Mouse (Mus musculus): ENCODE measurements at regions not wholly inside any gene's neighbourhood (a gene's known extent, or its start where the extent isn't known, plus 50 kb on each side); places are given as distances from the start of the nearest gene placed in this dataset.

DNA sequence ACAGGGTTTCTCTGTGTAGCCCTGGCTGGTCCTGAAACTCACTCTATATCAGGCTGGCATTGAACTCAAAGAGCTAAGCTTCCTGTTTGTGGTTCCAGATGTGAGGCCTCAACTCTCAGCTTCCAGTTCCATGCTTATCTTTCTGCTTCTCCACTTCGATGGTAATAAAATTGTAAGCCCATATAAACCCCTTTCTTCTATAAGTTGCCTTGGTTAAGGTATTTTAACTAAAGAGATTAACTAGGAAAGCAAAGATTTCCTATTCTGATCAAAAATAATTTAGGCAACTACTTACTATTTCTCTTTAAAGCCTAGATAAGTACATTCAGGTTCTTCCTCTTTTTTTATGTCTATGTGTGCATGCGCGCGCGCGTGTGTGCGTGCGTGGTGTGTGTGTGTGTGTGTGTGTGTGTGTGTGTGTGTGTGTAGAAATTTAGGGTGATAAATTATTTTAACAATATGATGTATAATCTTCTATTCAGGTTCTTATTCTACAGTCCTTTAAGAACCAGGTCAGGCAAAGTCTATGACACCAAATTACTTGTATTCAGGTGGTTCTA lies 190.3 kb upstream of the Kbtbd8 start:
- H3K4me3 ChIP-seq (replicated peaks): no peak overlapping the region
- no peaks in the 10 kb centered on the region for H3K36me3 ChIP-seq
- 97% methylated on average over 8 of the region's 8 CpGs for WGBS
- H3K4me1 ChIP-seq (replicated peaks): no peaks in the 10 kb centered on the region
- no peak overlapping the region for H3K9ac ChIP-seq (replicated peaks)
- H3K27ac ChIP-seq: no peak overlapping the region
- ATAC-seq: no peak
- H3K9me3 ChIP-seq: no peaks in the 10 kb centered on the region
- H3K27me3 ChIP-seq: no peaks in the 10 kb centered on the region
- no peak overlapping the region for H3K4me2 ChIP-seq (replicated peaks)

DNA sequence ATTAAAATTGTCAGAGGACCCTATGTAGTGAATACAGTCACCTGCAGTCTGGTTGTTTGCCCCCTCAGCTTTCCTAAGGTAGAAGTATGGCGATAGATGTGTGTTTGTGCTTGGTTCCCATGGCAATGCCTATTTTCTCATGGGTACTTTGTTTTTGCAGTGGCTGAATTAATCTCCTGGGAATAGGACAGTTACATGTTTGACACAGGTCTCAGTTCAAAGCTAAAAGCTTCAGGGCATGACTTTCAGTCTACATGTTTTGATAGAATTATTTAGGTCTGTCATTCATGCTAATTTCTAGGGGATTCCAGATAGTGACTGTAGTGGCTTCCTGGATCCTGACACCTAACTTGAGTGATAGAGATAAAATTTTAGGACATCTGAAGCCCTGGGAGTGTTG lies 191.6 kb upstream of the Kbtbd8 start:
- H3K36me3 ChIP-seq: no peaks in the 10 kb centered on the region
- no peaks in the 10 kb centered on the region for H3K9me3 ChIP-seq
- no peak overlapping the region for H3K27ac ChIP-seq
- no peaks in the 10 kb centered on the region for H3K4me1 ChIP-seq (replicated peaks)
- 81% methylated on average over 1 of the region's 1 CpGs for WGBS
- no peak overlapping the region for H3K9ac ChIP-seq (replicated peaks)
- no peak overlapping the region for H3K4me2 ChIP-seq (replicated peaks)
- ATAC-seq: no peak
- no peak overlapping the region for H3K4me3 ChIP-seq (replicated peaks)
- no peaks in the 10 kb centered on the region for H3K27me3 ChIP-seq

DNA sequence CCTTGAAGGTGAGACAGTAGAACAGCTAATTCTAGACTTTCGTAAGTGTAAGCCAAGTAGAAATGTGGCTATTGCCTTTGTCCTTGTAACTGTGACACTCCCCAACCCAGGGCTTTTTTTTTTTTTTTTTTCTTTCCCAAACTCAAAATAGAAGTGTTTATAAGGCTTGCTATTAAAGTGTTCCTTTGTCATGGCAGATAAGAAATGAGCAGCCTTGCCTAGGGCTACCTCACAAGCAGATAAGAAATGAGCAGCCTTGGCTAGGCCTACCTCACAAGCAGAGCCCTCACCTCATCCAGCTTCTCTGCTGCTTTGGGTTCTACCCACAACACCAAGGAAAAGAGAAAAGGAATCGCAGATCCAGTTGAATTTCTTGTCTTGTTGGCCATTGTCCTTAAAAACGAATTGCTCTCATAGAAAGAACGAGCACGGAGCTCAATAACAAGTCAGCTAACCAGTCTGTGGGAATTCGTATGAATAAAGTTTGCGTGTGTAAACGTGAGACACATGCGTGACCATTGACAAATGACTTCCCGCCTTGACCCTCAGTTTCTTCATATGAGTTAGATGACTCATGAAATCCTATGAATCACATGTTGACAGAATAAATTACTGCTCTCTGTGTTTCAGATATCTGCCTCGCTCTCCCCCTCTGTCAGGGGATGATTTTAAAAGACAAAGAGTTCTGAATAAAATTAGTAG lies 192.6 kb upstream of the Kbtbd8 start:
- Histone ChIP-seq H3K4me1 (replicated peaks) (no peaks in the 10 kb centered on the region), H3K27ac (no peak overlapping the region), H3K27me3 (no peaks in the 10 kb centered on the region), H3K36me3 (no peaks in the 10 kb centered on the region), H3K4me2 (replicated peaks) (no peak overlapping the region), H3K4me3 (replicated peaks) (no peak overlapping the region), H3K9ac (replicated peaks) (no peak overlapping the region), H3K9me3 (no peaks in the 10 kb centered on the region)
- ATAC-seq: no peak
- WGBS: 91% methylated on average over 11 of the region's 11 CpGs

DNA sequence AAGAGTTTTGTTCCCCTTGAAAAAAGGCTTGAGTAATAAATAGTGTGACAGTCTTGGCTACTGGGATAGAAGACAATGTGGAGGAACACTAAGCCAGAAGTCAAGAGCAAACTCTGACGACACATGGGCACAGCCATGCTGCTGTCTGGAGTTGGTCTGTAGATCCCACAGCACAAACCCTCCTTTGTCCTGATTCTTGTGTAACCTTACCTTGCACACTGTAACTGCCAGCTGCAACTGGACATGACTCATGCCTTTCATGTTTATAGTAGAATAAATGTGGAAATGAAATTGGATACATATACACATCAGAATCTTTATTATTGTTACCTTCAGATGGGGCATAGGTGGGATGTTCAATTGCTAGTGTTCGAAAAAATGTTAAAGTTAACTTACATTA lies 195.3 kb upstream of the Kbtbd8 start:
- Histone ChIP-seq H3K9ac (replicated peaks) (no peak overlapping the region), H3K4me2 (replicated peaks) (no peak overlapping the region), H3K9me3 (no peaks in the 10 kb centered on the region), H3K4me3 (replicated peaks) (no peak overlapping the region), H3K4me1 (replicated peaks) (no peaks in the 10 kb centered on the region), H3K27ac (no peak overlapping the region), H3K27me3 (no peaks in the 10 kb centered on the region), H3K36me3 (no peaks in the 10 kb centered on the region)
- no peak for ATAC-seq
- 87% methylated on average over 2 of the region's 2 CpGs for WGBS

DNA sequence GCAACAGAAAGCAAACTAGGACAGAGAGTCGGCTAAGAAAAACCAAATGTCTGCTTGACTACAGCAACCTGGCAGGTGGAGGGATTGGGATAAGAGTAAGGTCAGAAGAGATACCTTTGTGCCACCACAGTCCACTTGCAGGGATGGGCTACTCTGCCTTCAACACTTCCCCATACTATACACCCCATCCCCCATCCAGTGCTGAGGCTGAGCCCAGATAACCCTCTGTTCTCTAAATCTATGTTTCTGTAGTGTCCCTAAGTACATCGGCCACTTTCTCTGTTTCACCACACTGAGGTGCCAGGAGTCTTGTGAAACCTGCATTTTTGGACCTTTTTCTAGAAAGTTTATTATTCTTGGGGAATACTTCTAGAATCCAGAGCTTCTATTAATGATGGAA lies 196.3 kb upstream of the Kbtbd8 start:
- no peak overlapping the region for H3K4me3 ChIP-seq (replicated peaks)
- no peaks in the 10 kb centered on the region for H3K27me3 ChIP-seq
- no peak overlapping the region for H3K4me2 ChIP-seq (replicated peaks)
- 95% methylated on average over 2 of the region's 2 CpGs for WGBS
- no peak for ATAC-seq
- H3K9me3 ChIP-seq: no peaks in the 10 kb centered on the region
- no peaks in the 10 kb centered on the region for H3K36me3 ChIP-seq
- H3K27ac ChIP-seq: no peak overlapping the region
- no peak overlapping the region for H3K9ac ChIP-seq (replicated peaks)
- no peaks in the 10 kb centered on the region for H3K4me1 ChIP-seq (replicated peaks)

DNA sequence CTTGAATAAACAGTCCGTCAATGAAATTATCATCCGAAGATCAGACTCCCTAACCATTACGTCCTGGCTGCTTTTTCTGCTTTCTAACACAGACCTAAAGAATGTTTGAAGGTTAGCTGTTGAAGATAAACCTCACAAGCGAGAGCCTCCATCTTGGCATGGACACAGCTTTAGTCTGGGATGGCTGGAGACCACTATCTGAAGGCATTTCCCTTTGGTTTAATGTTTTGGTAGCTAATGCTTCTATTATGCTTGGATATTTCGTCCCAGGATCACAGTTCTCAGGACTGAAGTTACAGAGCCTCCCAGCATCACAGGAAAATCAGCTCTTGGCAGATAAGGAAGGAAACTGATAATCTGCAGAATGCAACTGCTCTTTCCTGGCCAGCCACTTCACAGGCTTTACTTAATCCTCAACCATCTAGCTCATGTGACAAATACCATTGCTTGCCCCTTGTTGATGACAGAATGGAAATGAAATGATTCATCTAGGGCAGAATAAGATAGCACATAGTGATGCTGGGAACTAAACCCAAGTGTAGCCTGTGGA lies 197.8 kb upstream of the Kbtbd8 start:
- ATAC-seq: no peak
- no peak overlapping the region for H3K4me3 ChIP-seq (replicated peaks)
- no peaks in the 10 kb centered on the region for H3K27me3 ChIP-seq
- no peaks in the 10 kb centered on the region for H3K9me3 ChIP-seq
- WGBS: 85% methylated on average over 5 of the region's 5 CpGs
- no peaks in the 10 kb centered on the region for H3K36me3 ChIP-seq
- no peaks in the 10 kb centered on the region for H3K4me1 ChIP-seq (replicated peaks)
- H3K9ac ChIP-seq (replicated peaks): no peak overlapping the region
- H3K27ac ChIP-seq: no peak overlapping the region
- H3K4me2 ChIP-seq (replicated peaks): no peak overlapping the region

DNA sequence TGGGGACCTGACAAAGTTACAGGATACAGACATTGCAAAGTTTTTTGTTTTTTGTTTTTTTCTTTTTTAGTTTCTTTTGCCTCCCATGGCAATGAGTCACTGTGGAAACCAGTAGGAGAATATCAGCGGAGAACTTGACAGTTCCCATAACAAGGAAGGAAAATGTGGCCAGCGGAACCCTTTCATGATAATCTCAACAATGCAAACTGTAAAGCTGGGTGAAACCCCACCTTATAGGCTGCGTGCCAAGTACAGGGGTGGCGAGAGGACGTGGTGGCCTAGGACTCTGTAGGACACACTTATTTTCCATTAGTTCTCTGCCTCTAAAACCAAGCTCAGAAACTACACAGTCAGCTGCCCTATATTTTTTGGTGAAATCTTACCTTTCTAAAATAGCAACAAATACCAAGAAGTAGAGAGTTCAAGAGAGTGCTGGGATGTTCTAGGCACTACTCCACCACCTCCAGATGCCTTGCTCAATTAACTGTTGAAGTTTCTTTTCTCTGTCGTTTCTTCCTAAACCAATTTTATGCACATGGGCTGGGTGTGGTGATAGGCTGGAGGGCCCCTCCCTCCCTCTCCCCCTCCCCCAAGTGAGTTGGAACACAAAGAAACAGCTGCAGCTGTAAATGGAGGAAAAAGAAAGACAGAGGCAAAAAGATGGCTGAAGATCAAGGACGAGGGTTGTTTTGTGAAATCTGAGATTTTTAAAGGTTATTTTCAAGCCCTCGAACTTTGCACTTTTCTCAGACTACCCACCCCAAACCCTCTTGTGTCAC lies 201.0 kb upstream of the Kbtbd8 start:
- no peak for ATAC-seq
- no peak overlapping the region for H3K4me3 ChIP-seq (replicated peaks)
- H3K9ac ChIP-seq (replicated peaks): no peak overlapping the region
- no peak overlapping the region for H3K27ac ChIP-seq
- no peaks in the 10 kb centered on the region for H3K27me3 ChIP-seq
- no peaks in the 10 kb centered on the region for H3K9me3 ChIP-seq
- H3K4me1 ChIP-seq (replicated peaks): 0 out of 2 replicates have a peak, but pooled peaks cover 2% of the 10 kb centered on the region
- 72% methylated on average over 8 of the region's 8 CpGs for WGBS
- H3K4me2 ChIP-seq (replicated peaks): no peak overlapping the region
- H3K36me3 ChIP-seq: no peaks in the 10 kb centered on the region

DNA sequence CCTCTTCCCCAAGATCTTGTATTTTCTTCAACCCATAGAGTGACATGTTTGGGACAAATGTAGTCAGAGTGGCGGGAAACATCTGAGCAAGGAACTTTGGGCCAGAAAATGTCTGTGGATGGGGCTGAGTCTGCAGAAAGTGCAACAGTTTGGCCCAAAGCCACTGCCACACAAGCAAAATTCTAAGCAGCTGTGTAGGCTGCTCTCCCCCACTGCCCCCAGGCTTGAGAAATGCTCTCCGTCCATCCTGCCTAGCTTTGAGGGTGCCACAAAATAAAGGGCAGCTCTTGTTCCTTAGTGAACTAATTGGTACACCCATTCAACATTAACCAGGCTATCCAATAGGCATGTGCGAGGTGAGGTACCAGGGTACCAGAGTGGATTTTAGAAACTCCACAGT lies 205.2 kb upstream of the Kbtbd8 start:
- Histone ChIP-seq H3K4me2 (replicated peaks) (no peak overlapping the region), H3K36me3 (no peaks in the 10 kb centered on the region), H3K9me3 (no peaks in the 10 kb centered on the region), H3K4me3 (replicated peaks) (no peak overlapping the region), H3K27ac (no peak overlapping the region), H3K4me1 (replicated peaks) (0 out of 2 replicates have a peak, but pooled peaks cover 2% of the 10 kb centered on the region), H3K9ac (replicated peaks) (no peak overlapping the region), H3K27me3 (no peaks in the 10 kb centered on the region)
- no peak for ATAC-seq
- WGBS: 85% methylated on average over 3 of the region's 3 CpGs

DNA sequence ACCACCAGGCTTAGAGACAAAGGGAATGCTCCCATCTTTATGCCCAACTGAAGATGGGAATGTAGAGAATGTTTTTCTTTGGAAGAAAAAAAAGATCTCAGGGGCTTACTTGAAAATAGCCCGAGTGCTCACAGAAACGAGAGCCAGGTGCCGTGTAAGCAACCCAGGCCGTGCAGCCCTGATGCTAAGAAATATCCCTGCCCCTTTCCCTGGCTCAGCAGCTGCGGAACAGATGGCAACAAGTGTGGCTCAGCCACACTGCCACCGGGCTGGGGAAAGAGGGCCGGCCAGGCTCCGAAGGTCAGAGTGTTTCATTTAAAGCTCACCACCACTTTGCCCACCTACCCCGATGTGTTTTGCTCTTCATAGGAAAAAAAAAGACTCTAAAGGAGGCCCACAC lies 205.7 kb upstream of the Kbtbd8 start:
- Histone ChIP-seq H3K27ac (no peak overlapping the region), H3K36me3 (no peaks in the 10 kb centered on the region), H3K4me2 (replicated peaks) (no peak overlapping the region), H3K9ac (replicated peaks) (no peak overlapping the region), H3K27me3 (no peaks in the 10 kb centered on the region), H3K9me3 (no peaks in the 10 kb centered on the region), H3K4me3 (replicated peaks) (no peak overlapping the region), H3K4me1 (replicated peaks) (0 out of 2 replicates have a peak, but pooled peaks cover 2% of the 10 kb centered on the region)
- WGBS: 71% methylated on average over 9 of the region's 9 CpGs
- no peak for ATAC-seq

DNA sequence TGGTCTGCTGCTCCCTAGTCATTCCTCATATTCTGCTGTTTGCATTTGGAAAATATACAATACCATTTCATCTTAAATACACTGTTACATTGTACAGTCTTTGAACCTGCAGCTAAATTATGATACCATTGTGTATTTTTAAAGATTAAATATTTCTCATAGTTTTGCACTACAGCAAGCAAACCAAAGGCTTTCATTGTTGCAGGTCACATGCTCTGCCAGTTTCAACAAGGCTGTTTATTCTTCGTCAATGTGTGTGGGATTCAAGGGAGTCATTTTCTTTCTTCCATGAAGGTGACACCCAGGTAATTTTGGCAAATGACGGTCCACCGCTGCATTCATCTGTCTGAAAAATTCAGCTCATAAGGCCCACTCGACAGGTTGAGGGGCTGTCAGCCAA lies 200.9 kb upstream of the Lrig1 start:
- no peak overlapping the region for H3K27ac ChIP-seq
- no peak overlapping the region for H3K4me2 ChIP-seq (replicated peaks)
- H3K36me3 ChIP-seq: no peaks in the 10 kb centered on the region
- no peak overlapping the region for H3K9ac ChIP-seq (replicated peaks)
- H3K9me3 ChIP-seq: no peaks in the 10 kb centered on the region
- no peak for ATAC-seq
- no peak overlapping the region for H3K4me3 ChIP-seq (replicated peaks)
- no peaks in the 10 kb centered on the region for H3K4me1 ChIP-seq (replicated peaks)
- H3K27me3 ChIP-seq: no peaks in the 10 kb centered on the region
- WGBS: 91% methylated on average over 4 of the region's 4 CpGs

DNA sequence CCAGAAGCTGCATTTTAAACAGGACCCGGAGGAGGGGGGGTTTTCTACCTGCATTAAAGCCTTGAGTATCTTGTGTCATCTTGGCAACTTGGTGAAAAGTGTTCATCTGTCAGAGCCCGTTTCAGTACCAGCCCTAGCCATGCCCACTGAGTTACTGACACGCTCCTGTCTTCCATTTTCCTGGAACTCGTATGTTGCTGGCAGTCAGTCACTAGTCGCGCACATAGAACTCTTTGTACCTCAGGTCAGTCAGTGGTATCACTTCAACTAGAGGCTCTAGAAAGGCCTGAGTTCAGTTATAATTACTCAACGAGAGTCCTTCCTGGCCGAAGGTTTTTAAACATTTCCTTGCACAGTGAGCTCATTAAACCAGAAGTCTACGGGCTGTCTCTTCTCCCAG lies 198.9 kb upstream of the Lrig1 start:
- Histone ChIP-seq H3K4me1 (replicated peaks) (no peaks in the 10 kb centered on the region), H3K9me3 (no peaks in the 10 kb centered on the region), H3K4me3 (replicated peaks) (no peak overlapping the region), H3K27me3 (no peaks in the 10 kb centered on the region), H3K4me2 (replicated peaks) (no peak overlapping the region), H3K9ac (replicated peaks) (no peak overlapping the region), H3K27ac (no peak overlapping the region), H3K36me3 (no peaks in the 10 kb centered on the region)
- no peak for ATAC-seq
- 85% methylated on average over 9 of the region's 9 CpGs for WGBS

DNA sequence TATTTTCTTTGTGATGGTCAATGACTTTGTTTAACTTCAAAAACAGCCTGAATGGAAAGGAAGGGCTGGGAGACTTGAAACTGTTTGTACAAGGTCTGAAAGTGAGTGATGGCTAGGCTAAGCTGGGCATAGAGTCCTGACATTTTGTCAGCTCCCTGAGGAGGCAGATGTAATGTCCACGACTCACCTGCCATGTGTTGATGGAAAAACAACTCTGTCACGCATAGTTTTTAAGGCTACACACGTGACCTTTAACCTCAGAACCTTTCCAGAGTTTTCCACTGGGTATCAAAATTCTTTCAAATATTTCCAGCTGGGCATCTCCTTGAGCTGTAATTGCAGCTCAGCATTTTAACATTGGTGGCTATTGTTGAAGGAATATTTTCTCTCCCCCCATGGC lies 190.2 kb upstream of the Lrig1 start:
- Histone ChIP-seq H3K27ac (no peak overlapping the region), H3K27me3 (no peaks in the 10 kb centered on the region), H3K9ac (replicated peaks) (no peak overlapping the region), H3K36me3 (no peaks in the 10 kb centered on the region), H3K4me1 (replicated peaks) (no peaks in the 10 kb centered on the region), H3K4me3 (replicated peaks) (no peak overlapping the region), H3K9me3 (no peaks in the 10 kb centered on the region), H3K4me2 (replicated peaks) (no peak overlapping the region)
- 77% methylated on average over 3 of the region's 3 CpGs for WGBS
- no peak for ATAC-seq
